In the genomic region with DNA sequence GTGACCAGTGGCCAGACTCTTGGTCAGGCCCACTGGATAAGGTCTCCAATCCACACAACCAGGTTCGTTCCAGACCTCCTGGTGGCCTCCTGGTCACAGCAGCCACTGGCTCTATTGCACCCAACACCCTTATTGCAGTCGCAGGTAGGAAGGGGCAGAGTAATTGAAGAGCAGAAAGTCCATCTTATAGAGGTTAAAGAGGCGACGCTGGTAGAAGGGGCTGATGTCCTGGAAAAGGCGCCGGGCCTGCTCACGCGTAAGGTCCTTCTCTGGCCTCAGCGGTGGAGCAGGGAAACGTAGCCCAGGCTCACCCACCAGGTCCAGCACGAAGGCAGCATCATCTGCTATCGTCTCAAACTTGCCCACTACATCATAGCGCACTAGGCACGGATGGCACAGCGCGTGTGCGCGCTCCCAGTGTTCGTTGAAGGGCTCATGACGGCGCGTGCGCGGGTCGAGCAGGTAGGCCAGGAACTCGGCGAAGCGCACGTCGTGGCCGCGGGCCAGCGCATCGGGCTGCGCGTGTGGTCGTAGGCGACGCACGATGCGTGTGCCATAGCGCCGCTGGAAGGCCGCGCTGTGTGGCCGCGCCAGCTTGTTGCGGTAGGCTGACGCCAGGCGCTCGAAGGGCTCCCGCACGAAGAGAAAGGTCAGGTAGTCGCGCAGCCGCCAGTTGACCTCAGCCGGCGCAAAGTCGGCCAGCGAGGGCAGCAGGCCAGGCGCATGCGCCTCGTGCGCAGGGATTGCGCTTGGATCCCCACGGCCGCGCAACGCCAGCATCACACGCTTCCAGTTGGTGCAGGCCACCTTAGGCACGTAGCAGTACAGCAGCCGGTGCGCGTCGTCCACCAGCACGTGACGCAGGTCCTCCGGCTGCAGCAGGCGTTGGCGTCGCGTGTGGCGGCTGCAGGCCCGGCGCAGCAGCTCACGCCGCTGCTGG, we compare ENCODE assay signal across 28 mouse cellular contexts. TPM values are rescaled to one million over a fixed set of nuclear protein-coding genes. Genes with fewer than 3 reads are reported as not detected.
DNase-seq lines count a peak whose midpoint lies in the region; ATAC-seq and TF ChIP-seq lines count a peak whose summit lies in the region.
"Had no signal": no experiment of that assay in that cellular context is flagged by ENCODE, and none has a peak within 500 bp of the region (broad histone marks: within the 10 kb centered on the region; RNA-seq: fewer than 3 reads in every experiment).

No protein-coding gene starts in this region.

- TF ChIP-seq CTCF in testis, adult 2 months (IDR thresholded peaks at IDR 0.05; ENCODE audit: control insufficient read depth, insufficient read depth, insufficient replicate concordance, low read depth, low read length): peak; percentile 17; the same call in 1 of the 2 replicates

- peak; percentile 35 for ATAC-seq in embryonic facial prominence, embryonic 13.5 days (ENCODE audit: insufficient number of reproducible peaks, insufficient read depth, low FRiP score, low TSS enrichment, low read depth)
- peak; percentile 52; the same call in 1 of the 2 replicates for ATAC-seq in lung, embryonic 15.5 days (ENCODE audit: borderline replicate concordance, extremely low read depth, low FRiP score, low TSS enrichment)
- no peak for ATAC-seq in CD4-positive, CD25-positive, alpha-beta regulatory T cell, adult 4 months
- ATAC-seq: hindbrain, postnatal 0 days; intestine, embryonic 16.5 days; lung, postnatal 0 days; midbrain, embryonic 15.5 days had no signal

- no peak overlapping the region for H3K9ac ChIP-seq in embryonic facial prominence, embryonic 13.5 days
- H3K9ac ChIP-seq in lung, embryonic 15.5 days: no peak overlapping the region
- H3K9ac ChIP-seq: forebrain, embryonic 12.5 days; kidney, embryonic 15.5 days; liver, embryonic 15.5 days; midbrain, embryonic 15.5 days; neural tube, embryonic 12.5 days had no signal

- no peak overlapping the region for H3K27ac ChIP-seq in embryonic facial prominence, embryonic 13.5 days
- H3K27ac ChIP-seq in embryonic facial prominence, embryonic 10.5 days (replicated peaks): no peak overlapping the region
- no peak overlapping the region for H3K27ac ChIP-seq in lung, embryonic 15.5 days
- peak overlapping the region; percentile 50 for H3K27ac ChIP-seq in testis, adult 2 months (ENCODE audit: control insufficient read depth, insufficient read depth, low read depth, low read length)
- H3K27ac ChIP-seq: forebrain, embryonic 12.5 days; hindbrain, postnatal 0 days; kidney, embryonic 15.5 days; left cerebral cortex, adult 2 months; liver, embryonic 15.5 days; midbrain, embryonic 15.5 days; neural tube, embryonic 12.5 days had no signal

- H3K9me3 ChIP-seq in embryonic facial prominence, embryonic 13.5 days: peaks cover 10% of the 10 kb centered on the region
- H3K9me3 ChIP-seq in embryonic facial prominence, embryonic 10.5 days: peaks cover 20% of the 10 kb centered on the region
- H3K9me3 ChIP-seq in lung, embryonic 15.5 days: no peaks in the 10 kb centered on the region
- H3K9me3 ChIP-seq: liver, embryonic 15.5 days had no signal

- no peaks in the 10 kb centered on the region for H3K27me3 ChIP-seq in embryonic facial prominence, embryonic 13.5 days
- no peaks in the 10 kb centered on the region for H3K27me3 ChIP-seq in embryonic facial prominence, embryonic 10.5 days (replicated peaks; ENCODE audit: low read depth, poor library complexity, severe bottlenecking)
- no peaks in the 10 kb centered on the region for H3K27me3 ChIP-seq in lung, embryonic 15.5 days
- no peaks in the 10 kb centered on the region for H3K27me3 ChIP-seq in testis, adult 2 months (ENCODE audit: control insufficient read depth, insufficient read depth, low read length)
- H3K27me3 ChIP-seq: forebrain, embryonic 12.5 days; kidney, embryonic 15.5 days; liver, embryonic 15.5 days; midbrain, embryonic 15.5 days; neural tube, embryonic 12.5 days had no signal

- no peak overlapping the region for H3K4me3 ChIP-seq in embryonic facial prominence, embryonic 13.5 days
- no peak overlapping the region for H3K4me3 ChIP-seq in embryonic facial prominence, embryonic 10.5 days
- H3K4me3 ChIP-seq in lung, embryonic 15.5 days: no peak overlapping the region
- peak overlapping the region; percentile 79 for H3K4me3 ChIP-seq in testis, adult 2 months (ENCODE audit: control insufficient read depth, low read depth, low read length)
- H3K4me3 ChIP-seq: forebrain, embryonic 12.5 days; kidney, embryonic 15.5 days; left cerebral cortex, adult 2 months; liver, embryonic 15.5 days; midbrain, embryonic 15.5 days; neural tube, embryonic 12.5 days had no signal

- 88% methylated on average over 87 of the region's 87 CpGs for WGBS in embryonic facial prominence, embryonic 13.5 days
- 87% methylated on average over 87 of the region's 87 CpGs for WGBS in embryonic facial prominence, embryonic 10.5 days
- 85% methylated on average over 87 of the region's 87 CpGs for WGBS in lung, embryonic 15.5 days

- no peaks in the 10 kb centered on the region for H3K36me3 ChIP-seq in embryonic facial prominence, embryonic 13.5 days
- H3K36me3 ChIP-seq in embryonic facial prominence, embryonic 10.5 days (replicated peaks): no peaks in the 10 kb centered on the region
- no peaks in the 10 kb centered on the region for H3K36me3 ChIP-seq in lung, embryonic 15.5 days
- H3K36me3 ChIP-seq in testis, adult 2 months (ENCODE audit: control insufficient read depth, insufficient read depth, low read length): no peaks in the 10 kb centered on the region
- H3K36me3 ChIP-seq: forebrain, embryonic 12.5 days; kidney, embryonic 15.5 days; midbrain, embryonic 15.5 days; neural tube, embryonic 12.5 days had no signal

- H3K4me1 ChIP-seq in embryonic facial prominence, embryonic 13.5 days: no peaks in the 10 kb centered on the region
- H3K4me1 ChIP-seq in embryonic facial prominence, embryonic 10.5 days: no peaks in the 10 kb centered on the region
- H3K4me1 ChIP-seq in lung, embryonic 15.5 days: no peaks in the 10 kb centered on the region
- peaks cover 8% of the 10 kb centered on the region for H3K4me1 ChIP-seq in testis, adult 2 months (ENCODE audit: control insufficient read depth, insufficient read depth, low read length)
- H3K4me1 ChIP-seq: forebrain, embryonic 12.5 days; kidney, embryonic 15.5 days; liver, embryonic 15.5 days; midbrain, embryonic 15.5 days; neural tube, embryonic 12.5 days had no signal

- no peak for DNase-seq in embryonic facial prominence, embryonic 10.5 days (ENCODE audit: low spot score)
- no peak for DNase-seq in lung, postnatal 25 days (ENCODE audit: low spot score)
- DNase-seq in ES-CJ7 (ENCODE audit: low read depth, low spot score): peak; percentile 34
- DNase-seq in kidney, adult 11 months: no peak
- DNase-seq: adrenal gland, postnatal 25 days; cerebellum, adult 9-11 months; gastrocnemius, postnatal 36 days; liver; right cerebral cortex, postnatal 14 days; spleen, adult 18-20 months; thymus, adult 18-20 months; thymus, postnatal 36 days had no signal

- TF ChIP-seq POLR2A in testis, adult 2 months (IDR thresholded peaks at IDR 0.05; ENCODE audit: control insufficient read depth, low read depth, low read length): peak; percentile 72

- H3K4me2 ChIP-seq in embryonic facial prominence, embryonic 13.5 days: no peak overlapping the region
- H3K4me2 ChIP-seq in lung, embryonic 15.5 days: no peak overlapping the region
- H3K4me2 ChIP-seq: forebrain, embryonic 12.5 days; kidney, embryonic 15.5 days; liver, embryonic 15.5 days; midbrain, embryonic 15.5 days; neural tube, embryonic 12.5 days had no signal

RNA-seq across cellular contexts. Expression of a gene that starts 8.1 kb away (rescaled TPM):
- polyA plus RNA-seq in embryonic facial prominence, embryonic 13.5 days (2015; fragmentation: Nextera tagmentation; extraction: Ambion mirVana): not detected in 2 replicates
- polyA plus RNA-seq in embryonic facial prominence, embryonic 10.5 days (2016; fragmentation: Nextera tagmentation; extraction: Ambion mirVana): not detected in 2 replicates
- polyA plus RNA-seq in lung, embryonic 15.5 days (2015; fragmentation: Nextera tagmentation; extraction: Ambion mirVana): not detected in 2 replicates
- 387 and 412 TPM in 2 replicates for polyA plus RNA-seq in testis, adult 2 months (2012; rRNA removed)
- not detected for polyA plus RNA-seq in CD4-positive, CD25-positive, alpha-beta regulatory T cell, adult 4 months (2017; shearing (Covaris generic))
- polyA plus RNA-seq: forebrain, embryonic 12.5 days; heart, postnatal 0 days; hindbrain, embryonic 11.5 days; hindbrain, postnatal 0 days; intestine, embryonic 16.5 days; kidney, embryonic 15.5 days; large intestine, adult 2 months; lung, postnatal 0 days; midbrain, embryonic 15.5 days; neural tube, embryonic 12.5 days had no signal

RNA-seq across cellular contexts. Expression of a gene that starts 15.9 kb away (rescaled TPM):
- polyA plus RNA-seq in embryonic facial prominence, embryonic 13.5 days (2015; fragmentation: Nextera tagmentation; extraction: Ambion mirVana): 2.3 and 3.0 TPM in 2 replicates
- polyA plus RNA-seq in embryonic facial prominence, embryonic 10.5 days (2016; fragmentation: Nextera tagmentation; extraction: Ambion mirVana): 0.09 and 0.11 TPM in 2 replicates
- 0.11 TPM in 1 of 2 replicates, not detected in the other for polyA plus RNA-seq in lung, embryonic 15.5 days (2015; fragmentation: Nextera tagmentation; extraction: Ambion mirVana)
- polyA plus RNA-seq in testis, adult 2 months (2012; rRNA removed): 1.9 and 2.7 TPM in 2 replicates
- polyA plus RNA-seq in CD4-positive, CD25-positive, alpha-beta regulatory T cell, adult 4 months (2017; shearing (Covaris generic)): not detected
- polyA plus RNA-seq: forebrain, embryonic 12.5 days; heart, postnatal 0 days; hindbrain, embryonic 11.5 days; midbrain, embryonic 15.5 days; neural tube, embryonic 12.5 days had no signal

RNA-seq across cellular contexts. Expression of a gene that starts 24.0 kb away (rescaled TPM):
- polyA plus RNA-seq in embryonic facial prominence, embryonic 13.5 days (2015; fragmentation: Nextera tagmentation; extraction: Ambion mirVana): 0.30 TPM in 1 of 2 replicates, not detected in the other
- polyA plus RNA-seq in embryonic facial prominence, embryonic 10.5 days (2016; fragmentation: Nextera tagmentation; extraction: Ambion mirVana): 0.04 TPM in 1 of 2 replicates, not detected in the other
- 0.25 TPM in 1 of 2 replicates, not detected in the other for polyA plus RNA-seq in lung, embryonic 15.5 days (2015; fragmentation: Nextera tagmentation; extraction: Ambion mirVana)
- polyA plus RNA-seq in testis, adult 2 months (2012; rRNA removed): not detected in 2 replicates
- not detected for polyA plus RNA-seq in CD4-positive, CD25-positive, alpha-beta regulatory T cell, adult 4 months (2017; shearing (Covaris generic))
- polyA plus RNA-seq: forebrain, embryonic 12.5 days; heart, postnatal 0 days; hindbrain, embryonic 11.5 days; large intestine, adult 2 months; lung, postnatal 0 days; midbrain, embryonic 15.5 days; neural tube, embryonic 12.5 days had no signal

Comparison
In these comparisons a context has a peak if more than half of its experiments do, and no peak if none do; other contexts are left out.
1. RNA of a gene that starts 8.1 kb away (polyA plus RNA-seq): 387 to 412 TPM in testis, adult 2 months; not detected in embryonic facial prominence, embryonic 13.5 days, not detected in embryonic facial prominence, embryonic 10.5 days, not detected in lung, embryonic 15.5 days and not detected in CD4-positive, CD25-positive, alpha-beta regulatory T cell, adult 4 months; every median in the first group is over 100 times any median in the second.